Mouse (Mus musculus) A20 (cell line): ENCODE measurements around the gene Ap1m2.

Experiments
- DNase-seq: peaks from one replicate; pipeline ENCODE4 v3.0.0-alpha.2; 2011; ENCODE audit warnings: low read depth, low spot score

The Ap1m2 gene

GRCm38 (mm10) chr9:21312134-21312533, at the start of gene Ap1m2:
Gene Ap1m2, minus strand, starts transcription at chr9:21312337.
- no peak for DNase-seq

DNA sequence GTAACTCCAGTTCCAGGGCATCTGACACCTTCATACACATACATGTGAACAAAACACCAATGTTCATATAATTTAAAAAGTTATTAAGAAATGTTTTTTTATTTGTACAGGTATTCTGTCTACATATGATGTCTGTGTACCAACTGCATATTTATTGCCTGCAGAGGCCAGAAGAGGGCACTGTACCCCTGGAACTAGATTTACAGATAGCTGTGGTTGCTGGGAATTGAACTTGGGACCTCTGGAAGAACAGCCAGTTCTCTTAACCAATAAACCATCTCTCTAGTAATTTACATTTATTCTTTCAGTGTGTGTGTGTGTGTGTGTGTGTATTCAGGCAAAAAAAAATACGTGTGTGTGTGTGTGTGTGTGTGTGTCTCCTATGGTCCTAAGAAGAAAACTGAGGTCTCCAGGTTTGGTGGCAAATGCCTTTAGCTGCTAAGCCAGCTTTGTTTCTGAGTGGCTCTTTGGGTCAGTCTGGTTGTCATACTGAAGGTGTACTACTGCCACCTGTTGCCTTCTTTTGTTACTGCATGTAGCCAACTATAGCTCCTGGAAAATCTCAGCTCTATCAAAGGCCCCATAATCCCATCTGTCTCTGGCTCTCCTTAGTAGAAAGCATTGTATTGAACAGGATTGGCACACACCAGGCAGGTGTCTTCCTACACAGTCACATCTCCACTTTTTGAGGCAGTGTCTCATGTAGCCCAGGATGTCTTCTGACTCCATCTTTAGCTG, 45.0 kb upstream of the Ap1m2 start:
- DNase-seq: peak; percentile 59

- DNase-seq: no peak
These were observed 42.7 kb upstream of the Ap1m2 start for GRCm38 (mm10) chr9:21354796-21355195.

DNA sequence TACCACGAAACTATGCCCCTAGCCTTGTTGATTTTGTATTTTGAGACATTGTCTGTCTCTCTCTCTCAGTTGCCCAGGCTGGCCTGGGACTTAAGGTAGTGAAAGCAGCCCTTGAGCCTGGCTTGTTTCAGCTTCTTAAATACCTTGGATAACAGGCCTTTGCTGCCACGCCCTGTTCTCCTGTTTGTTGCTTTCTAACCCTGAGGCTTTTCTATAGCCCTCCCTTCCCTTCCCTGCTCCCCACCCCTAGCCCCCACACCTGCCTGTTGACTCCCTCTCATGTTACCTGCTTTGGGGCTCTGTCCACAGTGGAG, 41.2 kb upstream of the Ap1m2 start:
- DNase-seq: no peak

GRCm38 (mm10) chr9:21352463-21353372, 40.6 kb upstream of the Ap1m2 start:
- no peak for DNase-seq

DNA sequence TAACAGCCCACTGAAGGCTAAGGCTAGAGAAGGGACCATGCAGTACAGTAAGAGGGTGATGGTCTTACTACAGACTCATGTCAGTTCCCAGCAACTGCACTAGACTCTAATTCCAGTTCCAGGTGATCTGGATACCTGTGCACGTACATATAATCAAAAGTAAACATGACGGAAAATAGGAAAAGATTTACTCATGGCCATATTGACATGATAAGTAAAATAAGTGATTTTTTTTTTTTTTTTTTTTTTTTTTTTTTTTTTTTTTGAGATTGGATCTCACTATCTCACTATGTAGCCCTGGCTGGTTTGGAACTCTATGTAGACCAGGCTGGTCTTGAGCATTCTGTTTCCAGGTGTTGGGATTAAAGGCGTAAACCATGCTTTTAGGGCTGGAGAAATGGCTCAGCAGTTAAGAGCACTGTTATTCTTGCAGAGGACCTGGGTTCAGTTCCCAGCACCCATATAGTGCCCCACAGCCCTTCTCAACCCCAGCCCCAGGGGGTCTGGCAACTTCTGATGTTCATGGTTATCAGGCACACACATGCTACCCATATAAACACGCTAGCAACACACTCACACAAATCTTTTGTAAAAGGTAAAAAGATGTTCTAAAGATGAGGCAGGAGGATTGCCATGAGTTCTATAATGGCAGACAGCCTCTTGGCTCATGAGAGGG, 39.7 kb upstream of the Ap1m2 start:
- DNase-seq: no peak

DNA sequence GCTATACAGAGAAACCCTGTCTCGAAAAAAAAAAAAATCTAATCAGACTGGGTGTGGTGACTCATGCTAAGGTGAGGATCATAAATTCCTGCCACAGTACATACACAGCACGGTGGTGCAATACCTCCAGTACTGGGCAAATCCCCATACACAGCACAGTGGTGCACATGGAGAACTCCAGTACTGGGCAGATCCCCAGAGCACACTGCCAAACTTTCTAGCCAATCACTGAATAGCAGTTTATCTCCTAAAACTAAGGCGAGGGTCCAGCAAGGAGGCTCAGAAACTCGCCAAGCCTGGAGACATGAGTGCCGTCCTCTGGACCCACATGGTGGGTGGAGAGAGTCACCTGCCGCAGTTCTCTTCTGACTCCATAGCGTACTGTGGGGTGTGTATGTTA, 39.0 kb upstream of the Ap1m2 start:
- DNase-seq: no peak

DNA sequence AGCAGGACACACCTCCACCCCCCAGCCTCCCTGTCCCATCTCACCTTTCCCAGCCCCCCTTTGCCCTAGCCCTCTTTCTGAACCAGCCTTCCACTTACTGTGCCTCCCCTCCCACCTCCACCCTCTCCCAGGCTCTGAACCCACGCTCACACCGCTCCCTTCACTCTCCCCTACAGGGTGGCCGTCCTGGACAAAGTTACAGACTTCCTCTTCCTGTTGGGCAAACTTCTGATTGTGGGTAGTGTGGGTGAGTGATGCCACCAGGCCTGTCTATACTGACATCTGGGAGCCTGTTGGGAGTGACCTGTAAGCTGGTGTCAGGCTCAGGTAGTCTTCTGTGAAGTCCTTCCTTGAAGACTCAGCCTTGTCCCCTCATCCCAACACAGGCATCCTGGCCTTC, 36.0 kb upstream of the Ap1m2 start:
- DNase-seq: no peak

- no peak for DNase-seq
These were observed 34.7 kb upstream of the Ap1m2 start for GRCm38 (mm10) chr9:21346627-21347365.

DNA sequence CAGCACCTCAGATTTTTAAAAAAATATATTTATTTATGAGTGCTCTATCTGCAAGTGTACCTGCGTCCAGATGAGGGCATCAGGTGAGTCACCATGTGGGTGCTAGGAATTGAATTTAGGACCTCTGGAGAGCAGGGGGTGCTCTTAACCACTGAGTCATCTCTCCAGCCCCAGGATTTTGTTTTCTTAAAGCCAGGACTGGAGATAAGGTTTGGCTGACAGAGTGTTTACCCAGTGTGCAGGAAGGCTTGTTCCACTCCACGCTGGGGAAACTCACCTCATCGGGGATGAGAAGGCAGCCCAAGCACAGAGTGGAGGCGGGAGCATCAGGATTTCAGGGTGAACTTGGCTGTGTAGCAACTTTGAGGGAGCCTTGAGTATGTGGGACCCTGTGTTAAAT, 28.3 kb upstream of the Ap1m2 start:
- no peak for DNase-seq

DNA sequence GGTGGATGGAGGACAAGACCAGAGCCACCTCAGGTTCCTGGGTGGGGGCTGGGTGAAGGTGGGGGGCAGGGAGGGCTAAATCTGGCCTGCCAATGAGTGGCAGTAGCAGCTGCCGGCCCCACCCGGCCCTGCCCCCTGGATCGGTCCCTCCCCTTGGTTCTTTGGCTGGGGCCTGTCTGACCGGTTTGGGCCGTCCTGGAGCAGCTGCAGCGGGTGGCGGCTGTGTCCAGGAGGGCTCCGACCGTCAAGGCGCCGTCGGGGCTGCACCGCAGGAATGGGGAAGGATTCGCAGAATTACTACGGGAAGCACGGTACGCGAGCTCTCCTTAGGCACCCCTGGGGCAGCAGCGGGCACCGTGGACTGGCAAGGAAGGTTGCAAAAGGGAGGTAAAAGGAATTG, 25.5 kb upstream of the Ap1m2 start:
- DNase-seq: no peak

DNA sequence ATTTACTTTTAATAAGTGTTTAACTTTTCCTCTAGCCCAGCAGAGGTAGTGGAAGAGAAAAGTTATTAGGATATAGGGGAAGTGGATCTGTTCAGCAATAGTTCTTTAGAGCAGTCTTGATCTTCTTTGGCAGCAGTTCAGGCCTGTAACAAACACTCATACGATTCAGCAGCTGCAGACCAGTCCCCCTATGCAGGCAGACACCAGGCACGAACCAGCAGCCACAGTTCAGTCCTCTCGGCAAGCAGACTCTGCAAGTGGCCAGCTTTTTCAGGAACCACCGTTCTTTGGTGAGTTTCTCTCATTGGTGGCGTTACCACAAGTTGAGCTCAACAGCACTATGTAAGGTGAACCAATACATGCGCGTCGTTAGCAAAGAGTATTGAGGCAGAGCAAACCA, 24.4 kb upstream of the Ap1m2 start:
- no peak for DNase-seq

DNA sequence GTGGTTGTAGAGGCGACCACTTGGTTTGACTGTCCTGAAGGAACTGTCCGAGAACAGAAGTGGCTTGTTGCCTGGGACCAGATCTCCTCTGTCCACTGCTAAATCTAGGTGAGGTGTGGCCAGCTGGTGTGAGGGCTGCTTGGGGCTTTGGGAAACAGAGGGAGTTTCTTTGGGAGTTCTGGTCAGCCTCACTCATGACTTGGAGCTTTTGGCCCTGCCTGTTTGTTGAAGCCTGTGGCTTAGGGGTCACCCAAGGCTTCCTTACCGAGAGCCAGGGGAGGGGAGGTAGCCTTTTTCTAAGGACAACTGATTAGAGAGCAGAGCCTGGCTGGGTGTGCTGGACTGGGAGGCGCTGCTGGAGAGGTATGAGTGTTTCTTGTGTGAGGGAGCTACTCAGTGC, 23.3 kb upstream of the Ap1m2 start:
- no peak for DNase-seq

DNA sequence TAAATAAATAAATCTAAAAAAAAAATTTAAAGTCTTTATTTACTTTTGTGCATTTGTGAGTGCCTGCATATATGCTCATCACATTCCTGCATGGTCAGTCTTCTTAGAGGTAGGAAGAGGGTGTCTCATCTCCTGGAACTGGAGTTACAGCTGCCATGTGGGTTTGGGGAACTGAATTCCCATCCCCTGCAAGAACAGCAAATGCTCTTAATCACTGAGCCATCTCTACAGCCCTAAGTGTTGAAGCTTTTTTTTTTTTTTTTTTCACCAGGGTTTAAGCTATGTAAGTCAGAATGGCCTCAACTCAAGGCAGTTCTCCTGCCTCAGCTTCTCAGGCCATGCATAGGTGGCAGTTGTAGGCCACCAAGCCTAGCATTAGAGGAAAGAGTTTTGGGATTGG, 22.6 kb upstream of the Ap1m2 start:
- no peak for DNase-seq

DNA sequence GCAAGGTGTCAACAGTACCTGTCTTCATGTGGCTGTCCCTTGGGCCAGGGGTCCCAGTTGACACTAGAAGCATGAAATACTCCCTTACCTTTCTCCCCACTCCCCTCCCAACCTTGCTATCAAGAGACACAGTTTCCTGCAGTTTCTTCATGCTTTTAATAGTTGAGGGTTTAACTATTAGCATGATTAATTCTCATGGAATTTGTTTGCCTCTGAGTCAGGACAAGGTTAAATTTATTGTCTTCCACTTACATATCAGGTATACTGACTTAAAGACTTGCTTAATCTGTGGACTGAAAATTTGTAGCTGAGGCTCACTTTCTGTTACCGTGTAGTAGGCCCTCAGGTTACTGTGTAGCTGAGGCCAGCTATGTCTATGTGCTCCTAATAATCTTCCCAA, 21.4 kb upstream of the Ap1m2 start:
- no peak for DNase-seq

DNA sequence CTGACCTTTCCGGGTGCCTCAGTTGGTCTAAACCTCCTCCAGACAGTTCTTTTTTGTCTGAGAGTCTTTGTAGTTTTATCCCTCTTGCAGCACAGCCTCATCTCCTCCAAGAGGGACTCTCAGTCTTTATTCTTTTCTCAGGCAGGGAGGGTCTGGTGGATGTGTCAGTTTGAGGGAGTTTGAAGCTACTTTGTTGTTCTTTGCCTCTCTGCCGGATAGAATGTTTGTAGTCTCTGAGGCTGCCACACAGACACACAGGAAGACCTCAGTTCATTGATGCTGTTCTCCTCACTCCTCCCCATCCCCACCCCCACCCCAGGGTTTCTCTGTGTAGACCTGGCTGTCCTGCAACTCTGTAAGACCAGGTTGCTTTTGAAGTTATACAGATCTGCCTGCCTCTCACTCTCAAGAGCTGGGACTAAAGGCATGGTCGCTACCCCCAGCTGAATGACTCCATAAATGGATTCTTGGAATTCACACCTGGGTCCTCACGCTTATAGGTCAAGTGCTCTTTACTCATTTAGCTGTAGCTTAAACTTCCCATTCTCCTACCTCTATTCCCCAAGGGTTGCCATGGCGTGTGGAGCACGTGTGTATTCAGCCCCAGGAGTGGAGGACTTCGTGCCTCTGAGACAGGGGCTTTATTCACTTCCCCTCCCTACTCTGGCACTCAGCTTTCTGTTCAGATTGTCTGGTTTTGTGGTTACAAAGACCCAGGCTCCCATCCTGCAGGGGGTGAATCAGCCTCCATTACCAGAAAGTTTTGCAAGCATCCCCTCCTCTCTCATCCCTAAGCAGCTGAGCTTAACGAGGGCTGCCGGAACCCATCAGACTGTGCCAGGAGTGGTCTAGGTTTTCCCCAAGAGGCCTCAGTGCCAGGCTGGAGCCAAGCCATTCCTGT, 20.3 kb upstream of the Ap1m2 start:
- no peak for DNase-seq

- DNase-seq: no peak
These were observed 19.4 kb upstream of the Ap1m2 start for GRCm38 (mm10) chr9:21331365-21332140.

GRCm38 (mm10) chr9:21329699-21330289, 17.7 kb upstream of the Ap1m2 start:
- no peak for DNase-seq

DNA sequence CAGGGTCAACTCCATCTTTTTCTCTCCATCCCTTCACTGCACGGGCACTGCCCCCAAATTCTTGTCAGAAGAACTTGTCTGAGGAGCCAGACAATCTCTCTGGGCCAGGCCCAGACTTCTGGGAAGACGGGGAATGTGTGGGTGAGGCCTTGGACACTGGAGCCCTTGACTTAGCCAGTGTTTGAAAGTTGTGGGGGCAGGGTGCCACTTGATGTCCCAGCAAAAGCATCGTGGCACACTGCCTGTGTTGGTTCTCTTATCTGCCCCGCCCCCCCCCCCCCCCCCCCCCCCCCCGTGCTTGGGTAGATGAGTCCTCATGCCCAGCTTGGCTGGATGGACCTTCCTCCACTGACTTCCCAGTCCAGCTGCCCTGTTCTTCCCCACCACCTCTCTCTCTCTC, 16.9 kb upstream of the Ap1m2 start:
- no peak for DNase-seq

DNA sequence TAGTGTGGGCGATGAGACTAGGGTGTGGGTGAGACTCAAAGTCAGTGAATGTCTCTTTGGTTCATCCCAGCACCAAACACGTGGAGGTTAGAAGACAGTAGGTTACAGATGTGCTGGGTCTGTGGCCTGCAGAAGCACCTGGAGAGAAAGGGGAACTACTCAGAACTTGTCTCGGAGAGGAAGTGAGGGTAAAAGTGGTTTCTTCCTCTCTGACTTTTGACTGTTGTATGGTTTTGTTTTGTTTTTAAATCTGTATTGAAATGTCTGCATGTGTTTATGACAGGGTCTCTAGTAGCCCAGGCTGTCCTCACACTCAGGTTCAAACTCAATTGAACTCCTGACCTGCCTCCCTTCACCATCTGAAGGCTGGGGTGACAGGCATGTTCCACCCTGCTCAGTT, 15.9 kb upstream of the Ap1m2 start:
- peak; percentile 80 for DNase-seq
